Mouse (Mus musculus): ENCODE measurements around the gene Usp16. TPM values are rescaled to one million over a fixed set of nuclear protein-coding genes. Genes with fewer than 3 reads are reported as not detected.

Gene Usp16
- polyA plus RNA-seq, 1 experiment from 2014 or later, result 36.5 TPM

- under 1% methylated on average over 39 of the region's 39 CpGs for WGBS
- Histone ChIP-seq H3K4me1 (peaks cover 21% of the 10 kb centered on the region), H3K27ac (replicated peaks) (peak overlapping the region; percentile 97), H3K9me3 (replicated peaks) (no peaks in the 10 kb centered on the region), H3K36me3 (peaks cover 43% of the 10 kb centered on the region), H3K27me3 (ENCODE audit: low read depth, poor library complexity, severe bottlenecking) (no peaks in the 10 kb centered on the region), H3K4me3 (peak overlapping the region; percentile 94)
- DNase-seq (ENCODE audit: low spot score), result no peak
These were observed 40.6 kb downstream of the Usp16 start for GRCm38 (mm10) chr16:87494955-87495655.

DNA sequence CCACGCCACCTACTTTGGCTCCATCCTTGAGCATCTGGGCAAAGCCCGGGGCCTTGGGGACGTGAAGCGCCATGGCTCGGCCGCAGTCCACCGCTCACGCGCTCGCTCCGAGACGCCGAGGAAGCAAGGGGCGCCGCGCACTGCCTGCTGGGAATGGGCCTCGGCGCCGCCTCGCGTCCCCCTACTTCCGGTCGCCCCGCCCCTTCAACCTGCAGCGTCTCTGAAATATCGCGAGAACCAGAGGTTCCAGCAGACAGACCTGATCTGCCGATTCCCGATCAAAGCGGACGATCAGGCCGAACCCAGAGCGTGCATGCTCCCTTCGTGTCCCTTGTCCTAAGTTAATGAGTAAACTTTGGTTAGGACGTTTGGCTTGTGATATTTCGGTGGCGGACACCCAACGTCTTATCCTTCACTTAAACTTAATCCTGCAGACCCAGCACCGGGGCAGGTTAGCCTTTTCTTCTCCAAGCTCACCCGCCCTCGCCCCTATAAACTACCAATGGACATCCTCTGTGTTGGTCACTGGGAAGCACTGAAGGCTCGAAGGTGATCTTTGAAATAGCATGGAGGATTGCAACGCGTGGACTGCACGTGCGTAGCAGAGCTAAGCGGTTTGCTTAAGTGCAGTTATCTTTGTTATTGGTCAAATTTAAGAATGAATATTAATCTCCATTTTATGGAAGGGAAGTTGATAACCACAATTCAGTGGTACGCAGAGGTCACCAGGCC lies 41.4 kb downstream of the Usp16 start, which contains the start of gene Cct8:
Cct8 (minus strand) TSS at position 158 of the 732 bp plus-strand sequence.
- Histone ChIP-seq H3K4me3 (peak within 1 kb of the TSS; percentile 94), H3K27ac (replicated peaks) (peak within 1 kb of the TSS; percentile 97), H3K4me1 (peaks cover 21% of the 10 kb centered on the region), H3K9me3 (replicated peaks) (no peaks in the 10 kb centered on the region), H3K36me3 (peaks cover 35% of the 10 kb centered on the region), H3K27me3 (ENCODE audit: low read depth, poor library complexity, severe bottlenecking) (no peaks in the 10 kb centered on the region)
- under 1% methylated on average over 48 of the region's 48 CpGs for WGBS
- DNase-seq (ENCODE audit: low spot score), result peak; percentile 98

DNA sequence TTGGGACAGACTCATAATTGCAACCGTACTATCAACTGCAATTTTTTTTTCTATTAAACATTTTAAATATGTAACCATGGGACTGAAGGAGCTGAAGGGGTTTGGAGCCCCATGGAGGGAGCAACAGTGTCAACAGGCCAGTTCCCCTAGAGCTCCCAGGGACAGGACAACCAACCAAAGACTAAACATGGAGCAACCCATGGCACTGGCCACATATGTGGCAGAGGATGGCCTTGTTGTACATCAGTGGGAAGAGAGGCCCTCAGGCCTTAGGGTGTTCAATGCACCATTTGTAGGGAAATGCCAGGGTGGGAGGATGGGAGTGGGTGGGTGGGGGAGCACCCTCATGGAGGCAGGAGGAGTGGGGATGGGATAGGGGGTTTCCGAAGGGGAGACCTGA lies 42.2 kb downstream of the Usp16 start:
- 0 out of 2 replicates have a peak overlapping the region, but pooled peaks have one; percentile 97 for H3K27ac ChIP-seq (replicated peaks)
- H3K4me1 ChIP-seq, result peaks cover 21% of the 10 kb centered on the region
- no peaks in the 10 kb centered on the region for H3K27me3 ChIP-seq (ENCODE audit: low read depth, poor library complexity, severe bottlenecking)
- H3K9me3 ChIP-seq (replicated peaks), result no peaks in the 10 kb centered on the region
- peak overlapping the region; percentile 94 for H3K4me3 ChIP-seq
- WGBS, result 87% methylated on average over 2 of the region's 2 CpGs
- peaks cover 26% of the 10 kb centered on the region for H3K36me3 ChIP-seq
- DNase-seq (ENCODE audit: low spot score), result no peak

DNA sequence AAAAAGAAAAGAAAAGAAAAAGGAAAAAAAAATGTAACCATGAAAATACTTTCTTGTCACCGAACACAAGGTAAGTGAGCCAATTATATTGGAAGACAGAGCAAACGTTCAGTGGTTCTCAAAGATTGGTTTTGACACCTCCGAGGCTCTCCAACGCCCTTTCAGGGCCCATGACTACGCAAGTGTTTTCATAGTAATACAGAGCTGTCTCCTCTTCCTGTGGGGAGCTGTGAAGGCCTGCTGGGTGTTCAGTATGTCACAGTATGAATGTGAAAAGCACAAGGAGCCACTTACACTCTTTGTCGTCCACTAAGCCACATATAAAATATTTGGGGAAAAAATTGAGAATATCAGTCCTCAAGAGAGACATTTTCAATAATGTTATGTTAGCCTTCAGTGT lies 42.7 kb downstream of the Usp16 start:
- no peaks in the 10 kb centered on the region for H3K27me3 ChIP-seq (ENCODE audit: low read depth, poor library complexity, severe bottlenecking)
- H3K36me3 ChIP-seq, result peaks cover 22% of the 10 kb centered on the region
- H3K4me3 ChIP-seq, result peak overlapping the region; percentile 94; the same call in 1 of the 2 replicates
- no peaks in the 10 kb centered on the region for H3K9me3 ChIP-seq (replicated peaks)
- no peak for DNase-seq (ENCODE audit: low spot score)
- H3K27ac ChIP-seq (replicated peaks), result no peak overlapping the region
- peaks cover 21% of the 10 kb centered on the region for H3K4me1 ChIP-seq
- WGBS, result 93% methylated on average over 6 of the region's 6 CpGs

GRCm38 (mm10) chr16:87499556-87499955 lies 45.1 kb downstream of the Usp16 start:
- Histone ChIP-seq H3K27me3 (ENCODE audit: low read depth, poor library complexity, severe bottlenecking) (no peaks in the 10 kb centered on the region), H3K4me1 (peaks cover 12% of the 10 kb centered on the region), H3K9me3 (replicated peaks) (no peaks in the 10 kb centered on the region), H3K36me3 (no peaks in the 10 kb centered on the region), H3K27ac (replicated peaks) (no peak overlapping the region), H3K4me3 (no peak overlapping the region)
- WGBS, result 68% methylated on average over 6 of the region's 6 CpGs
- no peak for DNase-seq (ENCODE audit: low spot score)

- no peak overlapping the region for H3K27ac ChIP-seq (replicated peaks)
- H3K36me3 ChIP-seq, result no peaks in the 10 kb centered on the region
- 75% methylated on average over 13 of the region's 13 CpGs for WGBS
- no peak overlapping the region for H3K4me3 ChIP-seq
- H3K4me1 ChIP-seq, result peaks cover 7% of the 10 kb centered on the region
- no peaks in the 10 kb centered on the region for H3K27me3 ChIP-seq (ENCODE audit: low read depth, poor library complexity, severe bottlenecking)
- H3K9me3 ChIP-seq (replicated peaks), result no peaks in the 10 kb centered on the region
- no peak for DNase-seq (ENCODE audit: low spot score)
These were observed 47.0 kb downstream of the Usp16 start for GRCm38 (mm10) chr16:87501304-87502078.

GRCm38 (mm10) chr16:87511706-87512105 lies 57.2 kb downstream of the Usp16 start:
- Histone ChIP-seq H3K4me1 (0 out of 2 replicates have a peak, but pooled peaks cover 5% of the 10 kb centered on the region), H3K36me3 (no peaks in the 10 kb centered on the region), H3K27me3 (ENCODE audit: low read depth, poor library complexity, severe bottlenecking) (no peaks in the 10 kb centered on the region), H3K9me3 (replicated peaks) (no peaks in the 10 kb centered on the region), H3K4me3 (no peak overlapping the region), H3K27ac (replicated peaks) (no peak overlapping the region)
- no peak for DNase-seq (ENCODE audit: low spot score)
- 80% methylated on average over 5 of the region's 5 CpGs for WGBS

- no peak overlapping the region for H3K27ac ChIP-seq (replicated peaks)
- H3K4me3 ChIP-seq, result no peak overlapping the region
- 94% methylated on average over 14 of the region's 14 CpGs for WGBS
- no peaks in the 10 kb centered on the region for H3K27me3 ChIP-seq (ENCODE audit: low read depth, poor library complexity, severe bottlenecking)
- H3K4me1 ChIP-seq, result 0 out of 2 replicates have a peak, but pooled peaks cover 4% of the 10 kb centered on the region
- no peak for DNase-seq (ENCODE audit: low spot score)
- no peaks in the 10 kb centered on the region for H3K36me3 ChIP-seq
- H3K9me3 ChIP-seq (replicated peaks), result no peaks in the 10 kb centered on the region
These were observed 57.8 kb downstream of the Usp16 start for GRCm38 (mm10) chr16:87512331-87512730.

DNA sequence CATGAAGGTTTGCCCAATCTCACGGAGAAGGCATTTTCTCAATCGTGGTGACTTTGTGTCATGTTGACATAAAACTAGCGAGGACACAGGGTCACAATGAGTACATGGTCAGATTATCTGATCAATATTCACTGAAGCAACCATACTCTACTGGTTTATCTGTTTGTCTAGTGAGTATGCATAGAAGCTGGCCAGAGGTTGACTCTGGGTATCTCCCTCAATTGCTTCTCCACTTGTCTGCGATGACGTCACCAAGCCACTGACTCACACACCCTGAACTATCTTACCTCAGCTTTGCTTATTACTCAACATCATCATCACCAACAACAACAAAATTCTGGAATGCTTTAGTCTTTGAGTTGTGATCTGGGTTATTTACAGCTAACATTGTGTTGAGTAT lies 69.7 kb downstream of the Usp16 start:
- Histone ChIP-seq H3K4me1 (no peaks in the 10 kb centered on the region), H3K9me3 (replicated peaks) (no peaks in the 10 kb centered on the region), H3K27me3 (ENCODE audit: low read depth, poor library complexity, severe bottlenecking) (no peaks in the 10 kb centered on the region), H3K4me3 (no peak overlapping the region), H3K36me3 (no peaks in the 10 kb centered on the region), H3K27ac (replicated peaks) (no peak overlapping the region)
- 92% methylated on average over 5 of the region's 5 CpGs for WGBS
- DNase-seq (ENCODE audit: low spot score), result no peak

- no peak overlapping the region for H3K4me3 ChIP-seq
- H3K27ac ChIP-seq (replicated peaks), result no peak overlapping the region
- no peaks in the 10 kb centered on the region for H3K4me1 ChIP-seq
- 73% methylated on average over 8 of the region's 8 CpGs for WGBS
- H3K27me3 ChIP-seq (ENCODE audit: low read depth, poor library complexity, severe bottlenecking), result no peaks in the 10 kb centered on the region
- no peaks in the 10 kb centered on the region for H3K9me3 ChIP-seq (replicated peaks)
- no peak for DNase-seq (ENCODE audit: low spot score)
- H3K36me3 ChIP-seq, result no peaks in the 10 kb centered on the region
These were observed 73.2 kb downstream of the Usp16 start for GRCm38 (mm10) chr16:87527553-87528249.

DNA sequence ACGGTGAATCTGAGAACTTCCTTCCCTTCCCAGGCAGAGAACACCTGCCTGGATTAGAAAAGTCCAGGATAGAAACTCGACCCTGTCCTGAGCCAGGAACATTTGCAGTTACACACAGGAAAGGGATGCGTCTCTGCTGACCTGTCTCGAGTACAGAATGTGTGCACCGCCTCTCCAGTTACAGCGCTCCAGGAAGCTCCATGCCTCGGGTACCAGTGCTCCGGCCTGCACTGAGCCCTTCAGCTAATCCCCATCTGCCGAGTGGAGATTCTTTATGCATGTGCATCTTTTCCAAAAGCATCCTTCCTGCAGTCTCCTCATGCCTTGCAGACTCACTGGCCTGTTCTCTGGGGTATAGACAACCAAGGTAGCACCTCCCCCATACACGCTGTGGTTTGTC lies 74.3 kb downstream of the Usp16 start:
- WGBS, result 75% methylated on average over 10 of the region's 10 CpGs
- no peak overlapping the region for H3K27ac ChIP-seq (replicated peaks)
- no peaks in the 10 kb centered on the region for H3K27me3 ChIP-seq (ENCODE audit: low read depth, poor library complexity, severe bottlenecking)
- H3K9me3 ChIP-seq (replicated peaks), result no peaks in the 10 kb centered on the region
- H3K36me3 ChIP-seq, result no peaks in the 10 kb centered on the region
- H3K4me1 ChIP-seq, result no peaks in the 10 kb centered on the region
- H3K4me3 ChIP-seq, result no peak overlapping the region
- DNase-seq (ENCODE audit: low spot score), result no peak

Data from midbrain, embryonic 10.5 days (tissue).